Mouse (Mus musculus) left cerebral cortex, postnatal 10 days (tissue): ENCODE results near the gene Cfap46. TPM values are rescaled to one million over a fixed set of nuclear protein-coding genes. Genes with fewer than 3 reads are reported as not detected.
A peak's percentile ranks its signal among the peaks of the same experiment; 100 is the strongest.
"Not testable (repeated sequence)": the region's sequence is repeated elsewhere in the genome, so short reads cannot be mapped to it uniquely, and the experiment has no call there.

Experiments
- DNase-seq, 2 experiments: peaks; one replicate each; pipeline ENCODE4 v3.0.0; 2021 to 2022; ENCODE audit warnings: low spot score in 2 of 2, mixed read lengths in 1 of 2; ENCODE audit errors: extremely low spot score in 1 of 2
- intact Hi-C: fragments of 180-260 bp; cut with DNase I; formaldehyde crosslinking; loops from one replicate; pipeline ENCODE4 v1.15.1; 2025
- total RNA-seq, 2 experiments: library from RNA; stranded (reverse); gene quantifications; 2 replicates each; pipeline ENCODE4 v1.2.3; 2021

The Cfap46 gene
- total RNA-seq, 2 experiments from 2014 or later = 1.9 to 2.2 TPM

- peak in 1 of 2 experiments; percentile 45 for DNase-seq
- intact Hi-C loops = no loop called here
Observed at GRCm38 (mm10) chr7:139681921-139682598, 1.6 kb downstream of the Cfap46 start.

- intact Hi-C loops = no loop called here
- no peak for DNase-seq
Observed at GRCm38 (mm10) chr7:139676433-139676832, 7.2 kb downstream of the Cfap46 start.

GRCm38 (mm10) chr7:139666871-139667270 lies 16.7 kb downstream of the Cfap46 start:
- intact Hi-C loops = no loop called here
- peak in 1 of 2 experiments; percentile 59 for DNase-seq

- DNase-seq = no peak
- intact Hi-C loops = no loop called here
Observed at GRCm38 (mm10) chr7:139663318-139663717, 20.3 kb downstream of the Cfap46 start.

GRCm38 (mm10) chr7:139659901-139660300 lies 23.7 kb downstream of the Cfap46 start:
- intact Hi-C loops, DNase-seq: not testable (repeated sequence)

GRCm38 (mm10) chr7:139649698-139650097 lies 33.9 kb downstream of the Cfap46 start:
- DNase-seq = no peak

GRCm38 (mm10) chr7:139648107-139648824 lies 35.4 kb downstream of the Cfap46 start:
- intact Hi-C loops = loop anchor here (2.0 to 10.0 kb wide), 4 partner anchors 37 to 407 kb away; partner anchors contain the start of gene Adam8
- DNase-seq = peak; percentile 86 to 94

More at GRCm38 (mm10) chr7:139649698-139650097, 33.9 kb downstream of the Cfap46 start:
- intact Hi-C loops = loop anchor here (2.0 to 10.0 kb wide), 4 partner anchors 35 to 405 kb away; partner anchors contain the start of gene Adam8

GRCm38 (mm10) chr7:139633393-139633792 lies 50.2 kb downstream of the Cfap46 start:
- no peak for DNase-seq
- intact Hi-C loops = no loop called here

- intact Hi-C loops = no loop called here
- no peak for DNase-seq
Observed at GRCm38 (mm10) chr7:139625156-139625555, 58.5 kb downstream of the Cfap46 start.

- DNase-seq = no peak
- intact Hi-C loops = no loop called here
Observed at GRCm38 (mm10) chr7:139622568-139622967, 61.0 kb downstream of the Cfap46 start.

GRCm38 (mm10) chr7:139615767-139616766 lies 67.5 kb downstream of the Cfap46 start:
- intact Hi-C loops = no loop called here
- DNase-seq = peak; percentile 71 to 73

- intact Hi-C loops = no loop called here
- DNase-seq = no peak
Observed at GRCm38 (mm10) chr7:139610328-139610727, 73.3 kb downstream of the Cfap46 start.

- DNase-seq = no peak
- intact Hi-C loops = no loop called here
Observed at GRCm38 (mm10) chr7:139595862-139596261, 87.8 kb downstream of the Cfap46 start.

GRCm38 (mm10) chr7:139595311-139595710 lies 88.3 kb downstream of the Cfap46 start:
- intact Hi-C loops = no loop called here
- DNase-seq = no peak

GRCm38 (mm10) chr7:139591311-139591710 lies 92.3 kb downstream of the Cfap46 start:
- intact Hi-C loops = no loop called here
- no peak for DNase-seq

- no peak for DNase-seq
- intact Hi-C loops = no loop called here
Observed at GRCm38 (mm10) chr7:139590302-139590701, 93.3 kb downstream of the Cfap46 start.

GRCm38 (mm10) chr7:139587919-139588318 lies 95.7 kb downstream of the Cfap46 start:
- intact Hi-C loops = loop anchor here (10.0 kb wide), 1 partner anchor 283 kb away; no protein-coding TSS in a partner anchor
- no peak for DNase-seq

GRCm38 (mm10) chr7:139585183-139585821 lies 98.3 kb downstream of the Cfap46 start:
- DNase-seq = no peak
- intact Hi-C loops = loop anchor here (2.0 to 10.0 kb wide), 2 partner anchors 101 to 281 kb away; no protein-coding TSS in a partner anchor
